Mouse (Mus musculus) MEL (cell line): ENCODE data around the gene Pofut1. TPM values are rescaled to one million over a fixed set of nuclear protein-coding genes. Genes with fewer than 3 reads are reported as not detected.
A peak's percentile ranks its signal among the peaks of the same experiment; 100 is the strongest.

ENCODE experiments used
- DNase-seq: peaks from one replicate; pipeline ENCODE4 v3.0.0; 2011; ENCODE audit warnings: low read depth, low spot score
- H3K27ac ChIP-seq: 2 replicates; pipeline ENCODE4 v1.5.1; 2012; ENCODE audit warnings: low read depth, mild to moderate bottlenecking, control low read depth, low read length, moderate library complexity; ENCODE audit not compliant: control insufficient read depth
- H3K27me3 ChIP-seq, 2 experiments: fragments of 150-350 bp in 1 of 2; sonication (generic) in 1 of 2; 2 replicates each; pipeline ENCODE4 v1.6.1; 2012; ENCODE audit warnings: low read length in 2 of 2, mild to moderate bottlenecking in 2 of 2, improper control_type of control experiment in 1 of 2, moderate library complexity in 1 of 2; ENCODE audit not compliant: insufficient read depth in 2 of 2, control insufficient read depth in 1 of 2
- H3K36me3 ChIP-seq, 2 experiments: 2 replicates each; pipeline ENCODE4 v1.6.1; 2012 to 2014; ENCODE audit warnings: low read length in 2 of 2, improper control_type of control experiment in 1 of 2, inconsistent platforms in 1 of 2, mild to moderate bottlenecking in 1 of 2; ENCODE audit not compliant: insufficient read depth in 2 of 2, control insufficient read depth in 1 of 2
- H3K4me1 ChIP-seq, 2 experiments: fragments of 150-350 bp in 1 of 2; sonication (generic) in 1 of 2; 2 replicates each; pipeline ENCODE4 v1.6.1; 2012; ENCODE audit warnings: low read length in 2 of 2, improper control_type of control experiment in 1 of 2, mild to moderate bottlenecking in 1 of 2; ENCODE audit not compliant: insufficient read depth in 2 of 2, control insufficient read depth in 1 of 2
- H3K4me3 ChIP-seq, 2 experiments: fragments of 150-350 bp in 1 of 2; sonication (generic) in 1 of 2; 2 replicates each; pipeline ENCODE4 v1.5.1; 2012; ENCODE audit warnings: low read depth in 2 of 2, low read length in 2 of 2, mild to moderate bottlenecking in 2 of 2, moderate library complexity in 2 of 2, control low read depth in 1 of 2, improper control_type of control experiment in 1 of 2; ENCODE audit not compliant: control insufficient read depth in 1 of 2, insufficient read depth in 1 of 2
- H3K79me2 ChIP-seq: 2 replicates; pipeline ENCODE4 v1.6.1; 2012; ENCODE audit warnings: mild to moderate bottlenecking, low read length, moderate library complexity; ENCODE audit not compliant: control insufficient read depth, poor library complexity, insufficient read depth
- H3K9ac ChIP-seq: 2 replicates; pipeline ENCODE4 v1.6.1; 2012; ENCODE audit warnings: low read depth, mild to moderate bottlenecking, control low read depth, low read length, moderate library complexity; ENCODE audit not compliant: control insufficient read depth, poor library complexity, severe bottlenecking
- H3K9me3 ChIP-seq: fragments of 150-350 bp; sonication (generic); replicated peaks from 2 replicates; pipeline ENCODE4 v1.6.1; 2012; ENCODE audit warnings: mild to moderate bottlenecking, low read length, improper control_type of control experiment, moderate library complexity; ENCODE audit not compliant: insufficient read depth
- BHLHE40 ChIP-seq: IDR thresholded peaks from 2 replicates; pipeline ENCODE4 v1.6.1; 2012; ENCODE audit warnings: low read depth, mild to moderate bottlenecking, inconsistent platforms, low read length, improper control_type of control experiment, borderline replicate concordance
- CHD1 ChIP-seq: IDR thresholded peaks from 2 replicates; pipeline ENCODE4 v1.6.1; 2012; ENCODE audit warnings: low read depth, mild to moderate bottlenecking, inconsistent platforms, low read length, improper control_type of control experiment
- CHD2 ChIP-seq: IDR thresholded peaks from 2 replicates; pipeline ENCODE4 v1.6.1; 2011; ENCODE audit warnings: low read length, improper control_type of control experiment
- CTCF ChIP-seq, 3 experiments: IDR thresholded peaks in 2 of 3; conservative IDR thresholded peaks in 1 of 3; 2 replicates each; pipeline ENCODE4 v1.5.1; 2011 to 2012; ENCODE audit warnings: low read length in 3 of 3, low read depth in 2 of 3, mild to moderate bottlenecking in 2 of 3, improper control_type of control experiment in 1 of 3, inconsistent platforms in 1 of 3, mixed read lengths in 1 of 3, moderate library complexity in 1 of 3; ENCODE audit not compliant: control insufficient read depth in 1 of 3, insufficient read depth in 1 of 3, poor library complexity in 1 of 3, severe bottlenecking in 1 of 3
- E2F4 ChIP-seq: IDR thresholded peaks from 2 replicates; pipeline ENCODE4 v1.6.1; 2011; ENCODE audit warnings: low read depth, low read length, improper control_type of control experiment, borderline replicate concordance
- ELF1 ChIP-seq: IDR thresholded peaks from 2 replicates; pipeline ENCODE4 v1.6.1; 2014; ENCODE audit warnings: low read depth, mild to moderate bottlenecking, inconsistent platforms, low read length, improper control_type of control experiment, moderate library complexity
- ETS1 ChIP-seq: IDR thresholded peaks from 2 replicates; pipeline ENCODE4 v1.6.1; 2012; ENCODE audit warnings: low read depth, mild to moderate bottlenecking, inconsistent platforms, low read length, improper control_type of control experiment, moderate library complexity
- GABPA ChIP-seq: IDR thresholded peaks from 2 replicates; pipeline ENCODE4 v1.6.1; 2012; ENCODE audit warnings: low read depth, mild to moderate bottlenecking, inconsistent platforms, low read length, improper control_type of control experiment, moderate library complexity
- GATA1 ChIP-seq: IDR thresholded peaks from 2 replicates; pipeline ENCODE4 v1.6.1; 2011; ENCODE audit warnings: low read depth, low read length, improper control_type of control experiment
- HCFC1 ChIP-seq: IDR thresholded peaks from 2 replicates; pipeline ENCODE4 v1.6.1; 2012; ENCODE audit warnings: low read depth, mild to moderate bottlenecking, inconsistent platforms, low read length, improper control_type of control experiment, moderate library complexity
- JUND ChIP-seq: IDR thresholded peaks from 2 replicates; pipeline ENCODE4 v1.6.1; 2011; ENCODE audit warnings: low read depth, mild to moderate bottlenecking, improper control_type of control experiment, low read length
- MAX ChIP-seq: IDR thresholded peaks from 2 replicates; pipeline ENCODE4 v1.6.1; 2011; ENCODE audit warnings: low read length, improper control_type of control experiment
- MAZ ChIP-seq: IDR thresholded peaks from 2 replicates; pipeline ENCODE4 v1.6.1; 2012; ENCODE audit warnings: low read depth, mild to moderate bottlenecking, inconsistent platforms, low read length, improper control_type of control experiment
- MXI1 ChIP-seq: IDR thresholded peaks from 2 replicates; pipeline ENCODE4 v1.6.1; 2011; ENCODE audit warnings: mild to moderate bottlenecking, low read depth, low read length, improper control_type of control experiment
- MYC ChIP-seq: IDR thresholded peaks from 2 replicates; pipeline ENCODE4 v1.6.1; 2011; ENCODE audit warnings: low read depth, mild to moderate bottlenecking, low read length, improper control_type of control experiment, moderate library complexity
- NELFE ChIP-seq: IDR thresholded peaks from 2 replicates; pipeline ENCODE4 v1.6.1; 2011; ENCODE audit warnings: low read depth, low read length, improper control_type of control experiment
- NRF1 ChIP-seq: IDR thresholded peaks from 2 replicates; pipeline ENCODE4 v1.6.1; 2014; ENCODE audit warnings: low read depth, mild to moderate bottlenecking, inconsistent platforms, low read length, improper control_type of control experiment, moderate library complexity; ENCODE audit not compliant: poor library complexity, insufficient read depth, severe bottlenecking
- POLR2AphosphoS2 ChIP-seq: IDR thresholded peaks from 2 replicates; pipeline ENCODE4 v1.6.1; 2011; ENCODE audit warnings: low read length, improper control_type of control experiment
- RCOR1 ChIP-seq: IDR thresholded peaks from 2 replicates; pipeline ENCODE4 v1.6.1; 2012; ENCODE audit warnings: low read depth, mild to moderate bottlenecking, inconsistent platforms, low read length, improper control_type of control experiment
- SIN3A ChIP-seq: IDR thresholded peaks from 2 replicates; pipeline ENCODE4 v1.6.1; 2012; ENCODE audit warnings: low read length, improper control_type of control experiment, inconsistent platforms
- SMC3 ChIP-seq: IDR thresholded peaks from 2 replicates; pipeline ENCODE4 v1.6.1; 2011; ENCODE audit warnings: low read depth, low read length, improper control_type of control experiment
- TAL1 ChIP-seq: IDR thresholded peaks from 2 replicates; pipeline ENCODE4 v1.6.1; 2012; ENCODE audit warnings: mild to moderate bottlenecking, inconsistent platforms, low read length, moderate library complexity, mixed read lengths
- TBP ChIP-seq: IDR thresholded peaks from 2 replicates; pipeline ENCODE4 v1.8.0; 2011; ENCODE audit warnings: low read depth, low read length, improper control_type of control experiment
- UBTF ChIP-seq: IDR thresholded peaks from 2 replicates; pipeline ENCODE4 v1.6.1; 2012; ENCODE audit warnings: low read depth, mild to moderate bottlenecking, inconsistent platforms, low read length, improper control_type of control experiment, moderate library complexity, borderline replicate concordance; ENCODE audit not compliant: insufficient read depth
- USF2 ChIP-seq, 2 experiments: IDR thresholded peaks; 2 replicates each; pipeline ENCODE4 v1.6.1; 2011 to 2012; ENCODE audit warnings: improper control_type of control experiment in 2 of 2, low read length in 2 of 2, borderline replicate concordance in 1 of 2, inconsistent platforms in 1 of 2, low read depth in 1 of 2, mild to moderate bottlenecking in 1 of 2; ENCODE audit not compliant: insufficient read depth in 1 of 2
- ZC3H11A ChIP-seq: IDR thresholded peaks from 2 replicates; pipeline ENCODE4 v1.6.1; 2012; ENCODE audit warnings: low read depth, mild to moderate bottlenecking, inconsistent platforms, low read length, improper control_type of control experiment
- ZKSCAN1 ChIP-seq: IDR thresholded peaks from 2 replicates; pipeline ENCODE4 v1.6.1; 2012; ENCODE audit warnings: low read depth, mild to moderate bottlenecking, inconsistent platforms, low read length, improper control_type of control experiment, moderate library complexity
- ZNF384 ChIP-seq: IDR thresholded peaks from 2 replicates; pipeline ENCODE4 v1.6.1; 2012; ENCODE audit warnings: low read depth, mild to moderate bottlenecking, inconsistent platforms, low read length, improper control_type of control experiment
- polyA plus RNA-seq, 2 experiments: library from polyadenylated mRNA; stranded (reverse) in 1 of 2; unstranded in 1 of 2; fragments of >175 nt in 1 of 2; fragments of >200 nt in 1 of 2; gene quantifications; 2 replicates each; pipeline versions ENCODE4 v1.2.1 to v1.2.4; 2012; ENCODE audit warnings: low replicate concordance in 2 of 2, low read depth in 1 of 2; ENCODE audit not compliant: insufficient read length in 2 of 2, insufficient read depth in 1 of 2, missing spikeins in 1 of 2
- total RNA-seq: library from RNA; depleted of rRNA; stranded (reverse); fragments of 300-350 nt; gene quantifications from 2 replicates; pipeline ENCODE4 v1.2.3, GENCODE M21; 2012

Pofut1 gene
- total and polyA plus RNA-seq, 3 experiments: 20.2 to 28.7 TPM; not detected in 1

- H3K27ac ChIP-seq: peak overlapping the region; percentile 94
- TF ChIP-seq MYC (no peak), BHLHE40 (no peak), UBTF (no peak), ZKSCAN1 (no peak), ZNF384 (no peak), POLR2AphosphoS2 (no peak), TAL1 (no peak), MAZ (no peak), NRF1 (no peak), RCOR1 (no peak), SMC3 (no peak), SIN3A (no peak), HCFC1 (no peak), CHD1 (no peak), CTCF (IDR thresholded peaks at IDR 0.05 in 2 of 3, conservative IDR thresholded peaks at IDR 0.05 in 1 of 3; ENCODE audit: control insufficient read depth in 1 of 3, insufficient read depth in 1 of 3, low read depth in 2 of 3, low read length in 3 of 3, poor library complexity in 1 of 3, severe bottlenecking in 1 of 3) (no peak), CHD2 (no peak)
- H3K36me3 ChIP-seq: peaks cover 15 to 36% of the 10 kb centered on the region in 2 experiments
- peak overlapping the region; percentile 98 for H3K9ac ChIP-seq
- DNase-seq: no peak
- peaks cover 14 to 18% of the 10 kb centered on the region in 2 experiments for H3K4me1 ChIP-seq
- H3K79me2 ChIP-seq: peaks cover 50% of the 10 kb centered on the region
- no peaks in the 10 kb centered on the region for H3K9me3 ChIP-seq
- H3K27me3 ChIP-seq: no peaks in the 10 kb centered on the region
- peak overlapping the region; percentile 93 to 98 for H3K4me3 ChIP-seq
These were observed 1.4 kb upstream of the Pofut1 start for GRCm38 (mm10) chr2:153239860-153240480.

- Histone ChIP-seq H3K4me3 (peak overlapping the region; percentile 93 to 98), H3K9ac (peak overlapping the region; percentile 98), H3K36me3 (peaks cover 9 to 34% of the 10 kb centered on the region in 2 experiments), H3K79me2 (peaks cover 50% of the 10 kb centered on the region), H3K27ac (peak overlapping the region; percentile 94), H3K4me1 (peaks cover 14 to 18% of the 10 kb centered on the region in 2 experiments), H3K9me3 (no peaks in the 10 kb centered on the region), H3K27me3 (no peaks in the 10 kb centered on the region)
- DNase-seq: peak; percentile 86
- TF ChIP-seq CHD1 (0 out of 2 replicates have a peak, but pooled peaks have one; percentile 45), ETS1 (peak; percentile 87), TBP (peak; percentile 54; the same call in 1 of the 2 replicates), USF2 (IDR thresholded peaks at IDR 0.05; ENCODE audit: borderline replicate concordance in 1 of 2, insufficient read depth in 1 of 2, low read depth in 1 of 2, low read length in 2 of 2) (no peak), GATA1 (peak; percentile 93), GABPA (no peak), E2F4 (no peak), MYC (peak; percentile 62; the same call in 1 of the 2 replicates), TAL1 (peak; percentile 95), MAX (peak; percentile 60), ZNF384 (0 out of 2 replicates have a peak, but pooled peaks have one; percentile 24), SMC3 (0 out of 2 replicates have a peak, but pooled peaks have one; percentile 7), NELFE (peak; percentile 52), NRF1 (0 out of 2 replicates have a peak, but pooled peaks have one; percentile 15), ZC3H11A (0 out of 2 replicates have a peak, but pooled peaks have one; percentile 5), CTCF (IDR thresholded peaks at IDR 0.05 in 2 of 3, conservative IDR thresholded peaks at IDR 0.05 in 1 of 3; ENCODE audit: control insufficient read depth in 1 of 3, insufficient read depth in 1 of 3, low read depth in 2 of 3, low read length in 3 of 3, poor library complexity in 1 of 3, severe bottlenecking in 1 of 3) (no peak), UBTF (no peak), SIN3A (no peak; the same call in none of the 2 replicates), JUND (no peak), MXI1 (peak; percentile 66), MAZ (peak; percentile 79; the same call in 1 of the 2 replicates), CHD2 (no peak), ELF1 (0 out of 2 replicates have a peak, but pooled peaks have one; percentile 19)
These were observed 565 bp upstream of the Pofut1 start for GRCm38 (mm10) chr2:153240701-153241235.
